Mouse (Mus musculus): ENCODE results near the gene Tph1. TPM values are rescaled to one million over a fixed set of nuclear protein-coding genes. Genes with fewer than 3 reads are reported as not detected.
"Not testable (repeated sequence)": the region's sequence is repeated elsewhere in the genome, so short reads cannot be mapped to it uniquely, and the experiment has no call there.

Tph1 gene
- total RNA-seq, 4 experiments from 2014 or later, result 0.23 to 0.80 (median 0.56) TPM

DNA sequence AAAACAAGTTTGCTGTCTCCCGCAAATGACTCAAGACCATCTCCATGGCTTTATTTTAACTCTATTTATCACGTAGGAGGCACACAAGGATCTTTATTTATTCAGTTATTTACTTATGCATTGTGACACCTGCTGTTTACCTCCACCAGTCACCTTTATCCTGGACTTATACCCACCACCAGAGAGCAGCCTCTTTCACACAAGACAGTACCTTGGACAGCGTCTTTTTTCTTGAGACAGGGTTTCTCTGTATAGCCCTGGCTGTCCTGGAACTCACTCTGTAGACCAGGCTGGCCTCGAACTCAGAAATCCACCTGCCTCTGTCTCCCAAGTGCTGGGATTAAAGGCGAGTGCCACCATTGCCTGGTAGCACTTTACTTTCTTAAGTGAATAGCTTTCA lies 22.1 kb downstream of the Tph1 start:
- DNase-seq (ENCODE audit: low spot score in 2 of 2), result not testable (repeated sequence)

- no peak for DNase-seq (ENCODE audit: low spot score in 2 of 2)
Measured at GRCm38 (mm10) chr7:46648431-46649140, 23.8 kb downstream of the Tph1 start.

DNA sequence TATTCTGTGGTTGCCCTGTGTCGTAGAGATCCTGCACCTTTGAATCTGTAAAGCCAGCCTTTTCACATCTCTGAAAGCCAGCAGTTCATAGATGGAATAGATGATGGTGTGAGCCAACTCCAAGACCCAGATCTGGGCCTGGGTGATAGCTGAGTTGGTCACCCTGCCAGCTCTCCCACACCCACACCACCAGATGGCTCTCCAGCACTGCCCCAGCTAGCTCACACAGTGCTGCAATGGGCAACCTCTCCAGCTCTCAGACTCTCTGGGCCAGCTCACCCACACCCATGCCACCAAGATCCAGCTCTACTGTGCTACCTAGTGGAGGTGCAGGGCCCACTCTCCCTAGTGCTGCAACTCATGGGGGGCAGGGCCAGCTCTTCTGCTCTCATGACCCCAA lies 29.2 kb downstream of the Tph1 start:
- no peak for DNase-seq (ENCODE audit: low spot score in 2 of 2)

DNA sequence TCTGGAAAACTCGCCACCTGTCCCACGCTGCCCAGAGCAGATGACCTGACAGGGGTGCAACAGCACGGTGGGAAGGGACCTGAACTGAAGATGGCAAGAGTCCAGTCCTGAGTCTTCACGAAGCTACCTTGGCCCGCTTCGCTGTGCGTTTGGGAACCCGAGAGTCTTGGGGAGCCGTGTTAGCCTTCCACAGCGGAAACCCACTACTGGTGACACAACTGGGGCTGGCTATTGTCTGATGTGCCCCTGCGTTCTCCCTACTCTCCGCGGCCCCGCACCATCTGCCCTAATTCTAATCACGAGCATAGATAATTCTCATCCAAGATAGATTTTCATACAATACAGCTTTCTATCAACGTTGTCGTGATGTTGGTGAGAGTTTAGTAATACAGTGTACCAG lies 32.3 kb downstream of the Tph1 start:
- DNase-seq (ENCODE audit: low spot score in 2 of 2), result no peak

- DNase-seq (ENCODE audit: low spot score in 2 of 2), result peak; percentile 72 to 90
Measured at GRCm38 (mm10) chr7:46639692-46640031, 32.7 kb downstream of the Tph1 start, which contains the start of gene Sergef. Gene Sergef, minus strand, starts transcription at chr7:46639807.

- peak in 1 of 2 experiments; percentile 46 for DNase-seq (ENCODE audit: low spot score in 2 of 2)
Measured at GRCm38 (mm10) chr7:46638889-46639691, 33.2 kb downstream of the Tph1 start.

GRCm38 (mm10) chr7:46628375-46628975 lies 43.9 kb downstream of the Tph1 start:
- DNase-seq (ENCODE audit: low spot score in 2 of 2), result no peak

DNA sequence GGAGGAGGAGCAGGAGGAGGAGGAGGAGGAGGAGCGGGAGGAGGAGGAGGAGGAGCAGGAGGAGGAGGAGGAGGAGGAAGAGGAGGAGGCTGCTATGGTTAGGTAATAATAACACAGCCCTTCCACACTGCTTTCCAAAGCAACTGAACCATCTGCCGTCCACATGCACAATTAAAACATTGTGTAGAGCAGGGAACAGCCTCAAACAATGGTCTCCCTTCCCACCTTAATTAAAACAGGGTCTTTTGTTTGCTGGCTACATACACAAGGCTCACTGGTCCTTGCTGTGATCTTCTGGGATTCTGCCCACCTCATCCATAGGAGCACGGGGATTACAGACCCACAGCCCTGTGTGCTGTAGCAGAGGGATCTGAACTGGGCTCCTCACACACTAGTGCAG lies 48.4 kb downstream of the Tph1 start:
- no peak for DNase-seq (ENCODE audit: low spot score in 2 of 2)

DNA sequence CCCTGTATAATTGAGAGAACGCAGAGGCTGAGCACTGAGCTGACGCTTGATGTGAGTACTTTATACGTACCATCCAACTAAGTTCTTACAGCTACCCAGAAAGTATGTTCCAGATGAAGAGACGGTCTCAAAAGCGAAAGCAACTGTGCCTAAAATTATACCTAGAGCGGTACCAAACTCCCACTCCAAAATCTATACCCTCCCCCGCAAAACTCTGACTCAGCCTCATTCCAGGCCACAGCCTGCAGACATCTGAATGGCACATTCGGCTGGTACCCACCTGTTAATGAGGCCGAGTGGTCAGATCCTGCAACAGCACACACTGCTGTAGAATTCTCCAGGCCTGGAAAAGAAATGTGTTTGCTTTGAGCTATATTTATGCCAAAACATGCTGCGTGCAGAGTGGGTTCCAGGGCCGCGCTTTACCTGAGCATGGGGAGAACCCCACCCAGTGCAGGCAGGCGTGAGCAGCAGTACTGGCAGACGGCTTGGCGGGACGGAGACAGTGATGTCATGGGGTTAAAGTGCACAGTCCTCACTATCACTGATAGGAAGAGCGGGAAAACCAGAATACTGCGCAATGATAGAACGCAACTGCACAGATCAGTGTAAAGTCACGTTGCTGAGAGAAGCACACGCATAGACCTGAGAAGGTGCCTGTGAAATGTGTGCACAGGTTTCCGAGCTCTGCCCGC lies 53.8 kb downstream of the Tph1 start:
- DNase-seq (ENCODE audit: low spot score in 2 of 2), result peak in 1 of 2 experiments; percentile 78

- no peak for DNase-seq (ENCODE audit: low spot score in 2 of 2)
Measured at GRCm38 (mm10) chr7:46616429-46617005, 55.8 kb downstream of the Tph1 start.

GRCm38 (mm10) chr7:46615256-46615977 lies 56.9 kb downstream of the Tph1 start:
- DNase-seq (ENCODE audit: low spot score in 2 of 2), result no peak

GRCm38 (mm10) chr7:46614263-46614662 lies 58.1 kb downstream of the Tph1 start:
- no peak for DNase-seq (ENCODE audit: low spot score in 2 of 2)

DNA sequence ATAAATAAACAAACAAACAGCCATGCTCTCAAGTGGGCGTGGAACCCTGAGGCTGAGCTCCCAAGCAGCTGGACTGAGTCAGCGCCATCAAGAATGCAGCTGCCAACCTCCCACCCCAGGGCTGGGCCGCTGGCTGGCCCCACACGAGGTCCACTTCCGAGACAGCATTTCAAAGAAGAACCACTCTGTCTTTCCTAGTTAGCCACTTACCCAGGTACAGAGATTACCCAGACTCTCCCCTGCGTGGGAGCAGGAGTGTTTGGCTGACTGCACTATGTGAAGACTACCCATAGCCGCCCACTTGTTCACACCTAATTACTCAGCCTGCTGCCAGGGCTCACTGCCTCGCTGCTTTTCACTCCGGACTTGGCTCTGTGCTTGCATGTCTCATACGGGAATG lies 59.2 kb downstream of the Tph1 start:
- no peak for DNase-seq (ENCODE audit: low spot score in 2 of 2)

DNA sequence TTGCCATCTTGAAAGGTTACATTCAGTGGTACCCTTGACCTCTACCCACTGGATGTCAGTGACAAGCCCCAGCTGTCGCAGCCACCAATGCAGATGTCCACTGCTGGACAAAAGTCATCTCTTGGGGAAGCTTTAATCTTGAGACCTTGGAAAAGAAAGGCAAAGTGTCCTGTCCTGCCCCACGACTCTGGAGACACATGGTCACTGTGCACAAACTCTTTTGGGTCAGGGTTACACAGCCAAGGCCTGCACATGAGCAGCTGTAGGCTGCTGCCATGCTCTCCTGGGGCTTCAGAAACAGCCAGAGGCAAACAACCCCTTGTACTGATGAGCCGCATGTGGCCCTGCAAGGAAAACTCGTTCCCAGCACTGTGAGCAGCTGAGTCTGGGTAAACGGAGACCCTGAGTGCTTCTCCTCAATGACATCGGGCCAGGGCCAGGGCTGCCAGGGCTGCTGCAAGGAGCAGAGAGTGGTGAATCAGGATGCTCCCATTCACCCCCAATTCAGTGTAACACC lies 59.9 kb downstream of the Tph1 start:
- no peak for DNase-seq (ENCODE audit: low spot score in 2 of 2)

DNA sequence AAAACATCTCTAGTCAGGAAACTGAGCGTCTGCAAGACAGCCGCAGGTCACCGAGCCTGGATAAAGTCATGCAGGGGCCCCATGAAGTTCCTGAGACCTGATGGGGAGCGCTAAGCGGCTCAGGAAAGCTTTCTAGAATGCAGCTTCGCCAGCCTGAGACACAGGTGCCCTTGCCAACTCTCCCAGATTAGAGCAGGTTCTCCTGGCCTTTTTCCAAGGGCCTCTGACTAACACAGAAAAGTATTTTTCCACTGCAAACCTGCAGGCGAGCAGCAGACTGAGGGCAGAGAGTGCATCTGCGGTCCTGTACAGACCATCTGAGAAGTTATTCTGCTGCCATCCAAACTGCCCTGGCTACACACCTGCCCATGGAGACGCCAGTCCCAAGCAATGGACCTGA lies 60.4 kb downstream of the Tph1 start:
- no peak for DNase-seq (ENCODE audit: low spot score in 2 of 2)

DNA sequence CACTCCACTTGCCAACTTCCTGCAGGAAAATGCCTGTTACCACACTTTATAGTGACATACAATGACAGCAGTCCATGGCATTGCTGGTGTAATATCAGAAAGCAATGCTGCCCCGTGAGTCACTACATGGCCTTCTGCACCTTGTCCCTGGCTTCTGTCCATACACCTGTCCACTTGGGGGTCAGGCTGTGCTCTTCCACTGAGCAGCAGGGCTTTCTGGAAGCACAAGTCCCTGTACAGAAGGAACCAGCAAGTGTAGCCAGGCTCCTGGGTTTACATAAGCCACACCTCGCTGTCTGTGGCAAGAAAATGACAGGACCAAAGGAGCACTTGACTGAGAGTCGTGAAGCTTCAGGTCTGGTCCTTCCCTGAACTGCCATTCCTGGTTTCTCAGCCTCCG lies 63.0 kb downstream of the Tph1 start:
- DNase-seq (ENCODE audit: low spot score in 2 of 2), result no peak

DNA sequence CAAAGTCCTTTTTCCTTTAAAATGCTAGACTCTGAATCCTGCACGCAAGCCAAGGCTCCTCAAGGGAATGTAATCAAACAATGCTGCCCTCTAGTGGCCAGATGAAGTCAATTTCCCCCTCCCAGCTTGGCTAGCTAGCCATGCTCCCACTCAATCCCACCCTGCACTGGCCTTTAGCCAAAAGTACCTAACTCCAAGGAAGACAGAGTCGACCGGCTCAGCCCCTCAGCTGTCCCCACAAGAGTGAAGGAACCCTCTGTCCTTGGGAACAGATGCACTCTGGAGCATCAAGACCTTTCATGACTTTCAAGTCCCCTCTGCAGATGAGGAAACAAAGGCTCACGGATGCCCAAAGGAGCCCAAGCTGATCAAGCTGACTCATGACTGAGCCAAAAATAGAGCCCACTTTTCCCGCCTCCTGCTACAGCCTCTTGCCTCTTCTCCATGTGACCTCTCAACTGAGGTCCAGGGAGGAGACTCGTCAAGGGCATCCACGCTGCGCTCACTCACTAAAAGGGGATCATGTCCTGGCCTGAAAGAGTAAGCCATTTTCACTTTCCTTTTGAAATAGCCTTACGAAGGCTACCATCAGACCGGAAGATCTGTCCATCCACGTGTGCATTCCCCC lies 64.8 kb downstream of the Tph1 start:
- DNase-seq (ENCODE audit: low spot score in 2 of 2), result no peak

DNA sequence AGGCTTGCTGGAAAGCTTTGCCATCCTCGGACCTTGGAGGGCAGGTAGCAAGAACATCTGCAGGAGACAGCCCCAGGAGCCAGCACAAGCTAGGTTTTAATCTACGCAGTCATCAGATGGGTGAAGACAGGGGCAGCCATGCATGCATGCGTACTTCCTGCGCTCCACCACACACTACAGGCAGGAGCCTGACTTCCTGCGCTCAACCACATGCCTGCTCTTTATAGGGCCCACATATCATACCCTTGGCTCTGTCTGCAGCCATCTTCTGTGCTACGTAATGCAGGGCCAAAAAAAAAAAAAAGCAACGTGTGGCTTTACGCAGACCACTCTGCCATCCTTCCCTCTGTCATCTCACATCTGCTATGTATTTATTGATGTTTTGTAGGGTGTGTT lies 65.3 kb downstream of the Tph1 start:
- no peak for DNase-seq (ENCODE audit: low spot score in 2 of 2)

- peak; percentile 55 to 57 for DNase-seq (ENCODE audit: low spot score in 2 of 2)
Measured at GRCm38 (mm10) chr7:46606391-46607030, 65.8 kb downstream of the Tph1 start.

DNA sequence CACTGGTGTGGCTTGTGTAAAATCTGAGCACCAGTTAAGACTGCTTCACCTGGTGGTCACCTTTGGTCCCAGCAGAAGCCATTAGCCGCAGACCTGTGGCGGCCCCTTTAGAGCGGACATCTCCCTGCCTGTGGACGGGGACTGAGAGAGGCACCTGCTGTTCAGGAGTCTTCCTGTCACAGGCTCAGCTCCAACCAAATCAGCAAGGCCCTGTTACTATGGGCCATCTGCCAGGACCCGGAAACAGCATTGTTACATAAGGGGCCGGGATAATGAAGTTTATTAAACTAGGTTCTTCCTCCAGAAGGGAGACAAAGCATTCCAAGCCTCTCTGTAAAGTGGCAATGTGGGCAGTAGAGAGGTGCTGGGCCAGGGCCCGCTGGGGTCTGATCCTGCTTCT lies 69.3 kb downstream of the Tph1 start:
- no peak for DNase-seq (ENCODE audit: low spot score in 2 of 2)
